Mouse (Mus musculus) heart, postnatal 0 days (tissue): Measurements from ENCODE around the gene Tfcp2l1. TPM values are rescaled to one million over a fixed set of nuclear protein-coding genes. Genes with fewer than 3 reads are reported as not detected.

Experiments
- ATAC-seq: fragments of 200-750 bp; cut with Nextera tagmentation; 2 replicates; pipeline ENCODE4 v1.8.0; 2017; ENCODE audit warnings: low read depth, moderate number of reproducible peaks, moderate library complexity; ENCODE audit not compliant: insufficient read depth
- DNase-seq: peaks from one replicate; pipeline ENCODE4 v3.0.0-alpha.2; 2016; ENCODE audit warnings: low spot score
- H3K27ac ChIP-seq: fragments of 300-500 bp; sonication (generic); 2 replicates; pipeline ENCODE4 v1.5.1; 2014; ENCODE audit warnings: low read depth, mild to moderate bottlenecking
- H3K27me3 ChIP-seq: fragments of 300-500 bp; sonication (generic); 2 replicates; pipeline ENCODE4 v1.6.1; 2014; ENCODE audit warnings: low read length, mixed read lengths; ENCODE audit not compliant: control insufficient read depth, insufficient read depth
- H3K36me3 ChIP-seq: fragments of 300-500 bp; sonication (generic); replicated peaks from 2 replicates; pipeline ENCODE4 v1.6.1; 2014; ENCODE audit warnings: low read length, mixed read lengths; ENCODE audit not compliant: control insufficient read depth, insufficient read depth
- H3K4me1 ChIP-seq: fragments of 300-500 bp; sonication (generic); 2 replicates; pipeline ENCODE4 v1.6.1; 2014; ENCODE audit warnings: antibody characterized with exemption; ENCODE audit not compliant: control insufficient read depth, insufficient read depth
- H3K4me2 ChIP-seq: fragments of 300-500 bp; sonication (generic); 2 replicates; pipeline ENCODE4 v1.6.1; 2014; ENCODE audit warnings: low read depth, mild to moderate bottlenecking, low read length, moderate library complexity
- H3K4me3 ChIP-seq: fragments of 300-500 bp; sonication (generic); 2 replicates; pipeline ENCODE4 v1.5.1; 2014; ENCODE audit warnings: low read depth, low read length
- H3K9ac ChIP-seq: fragments of 300-500 bp; sonication (generic); replicated peaks from 2 replicates; pipeline ENCODE4 v1.6.1; 2014; ENCODE audit warnings: low read depth, low read length, mixed read lengths
- H3K9me3 ChIP-seq: fragments of 300-500 bp; sonication (generic); replicated peaks from 2 replicates; pipeline ENCODE4 v1.6.1; 2016; ENCODE audit warnings: low read length; ENCODE audit not compliant: control insufficient read depth
- CTCF ChIP-seq: IDR thresholded peaks from 2 replicates; pipeline ENCODE4 v1.5.1; 2016; ENCODE audit warnings: antibody characterized with exemption, control low read depth, low read depth
- EP300 ChIP-seq: IDR thresholded peaks from 2 replicates; pipeline ENCODE4 v1.6.1; 2016; ENCODE audit warnings: antibody characterized with exemption, low read depth
- WGBS: fragments of 180-500 bp; shearing (Covaris S2); extraction: QIAGEN DNeasy Blood & Tissue Kit; methylation state at CpG from one replicate; pipeline ENCODE4 v1.1.7; 2014; 5-methylcytosine and 5-hydroxymethylcytosine counted together
- polyA plus RNA-seq: library from polyadenylated mRNA; unstranded; fragments of >200 nt; fragmentation: Nextera tagmentation; extraction: Ambion mirVana; gene quantifications from 2 replicates; pipeline ENCODE4 v1.2.1, GENCODE M21; 2015
- total RNA-seq: library from RNA; depleted of rRNA; stranded (reverse); fragments of >200 nt; gene quantifications from 2 replicates; pipeline ENCODE4 v1.2.3, GENCODE M21; 2014; ENCODE audit warnings: low replicate concordance; rRNA removed

The Tfcp2l1 gene
- total and polyA plus RNA-seq, 2 experiments from 2014 or later: 0.64 to 1.4 TPM

DNA sequence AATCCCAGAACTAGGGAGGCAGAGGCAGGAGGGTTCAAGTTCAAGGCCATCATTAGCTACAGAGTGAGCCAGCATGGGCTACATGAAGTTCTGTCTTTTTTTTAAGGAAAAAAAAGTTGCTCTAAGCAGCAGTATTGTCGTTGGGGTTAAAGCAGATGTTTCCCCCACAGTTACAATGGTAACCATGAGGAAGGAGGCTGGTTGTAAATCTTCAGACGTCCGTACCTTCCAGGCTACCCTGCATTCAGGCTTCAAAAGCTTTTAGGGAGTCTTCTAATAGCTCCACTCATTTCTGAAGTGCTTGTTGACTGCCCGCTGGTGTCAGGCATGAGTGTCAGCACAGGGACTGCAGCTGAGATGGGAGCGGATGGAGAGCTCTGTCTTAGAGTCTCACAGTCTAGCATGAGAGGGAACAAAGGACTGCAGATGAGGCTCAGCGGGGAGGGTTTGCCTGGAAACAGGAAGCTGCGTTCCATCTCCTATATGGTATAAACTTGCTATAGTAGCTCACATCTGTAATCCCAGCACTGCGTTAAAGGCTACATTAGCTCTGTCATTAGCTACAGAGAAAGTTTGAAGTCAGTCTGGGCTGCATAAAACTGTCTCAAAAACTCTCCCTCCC is 92.8 kb downstream of the Tfcp2l1 start:
- no peak overlapping the region for H3K4me2 ChIP-seq
- H3K4me1 ChIP-seq: no peaks in the 10 kb centered on the region
- no peak for TF ChIP-seq CTCF
- TF ChIP-seq EP300: no peak
- no peak overlapping the region for H3K9ac ChIP-seq
- H3K36me3 ChIP-seq: no peaks in the 10 kb centered on the region
- 31% methylated on average over 8 of the region's 8 CpGs for WGBS
- DNase-seq: no peak
- H3K27me3 ChIP-seq: 0 out of 2 replicates have a peak, but pooled peaks cover 2% of the 10 kb centered on the region
- no peaks in the 10 kb centered on the region for H3K9me3 ChIP-seq
- no peak for ATAC-seq
- no peak overlapping the region for H3K4me3 ChIP-seq
- no peak overlapping the region for H3K27ac ChIP-seq

DNA sequence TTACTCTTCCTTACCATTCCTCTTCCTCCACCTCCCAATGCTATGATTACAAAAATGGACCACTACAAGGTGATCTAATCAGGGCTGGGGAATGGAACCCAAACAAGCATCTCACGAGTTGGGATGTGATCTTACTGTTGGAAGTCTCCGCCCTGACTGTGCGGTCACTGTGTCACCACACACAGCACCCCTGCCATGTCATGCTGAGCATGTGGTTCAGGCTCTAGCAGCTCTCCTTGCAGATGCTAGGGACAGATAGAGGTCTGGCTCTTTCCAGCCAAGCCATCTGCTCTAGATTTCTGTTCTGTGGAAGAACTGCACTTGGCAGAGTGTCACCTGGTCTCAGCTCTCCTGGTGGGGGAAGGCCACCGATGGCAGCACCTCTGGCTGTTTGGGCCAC is 99.3 kb downstream of the Tfcp2l1 start:
- 74% methylated on average over 4 of the region's 4 CpGs for WGBS
- Histone ChIP-seq H3K4me2 (no peak overlapping the region), H3K4me3 (no peak overlapping the region), H3K27me3 (no peaks in the 10 kb centered on the region), H3K9me3 (no peaks in the 10 kb centered on the region), H3K27ac (no peak overlapping the region), H3K36me3 (no peaks in the 10 kb centered on the region), H3K4me1 (no peaks in the 10 kb centered on the region), H3K9ac (no peak overlapping the region)
- DNase-seq (no peak), ATAC-seq (no peak)
- TF ChIP-seq EP300 (no peak), CTCF (no peak)

DNA sequence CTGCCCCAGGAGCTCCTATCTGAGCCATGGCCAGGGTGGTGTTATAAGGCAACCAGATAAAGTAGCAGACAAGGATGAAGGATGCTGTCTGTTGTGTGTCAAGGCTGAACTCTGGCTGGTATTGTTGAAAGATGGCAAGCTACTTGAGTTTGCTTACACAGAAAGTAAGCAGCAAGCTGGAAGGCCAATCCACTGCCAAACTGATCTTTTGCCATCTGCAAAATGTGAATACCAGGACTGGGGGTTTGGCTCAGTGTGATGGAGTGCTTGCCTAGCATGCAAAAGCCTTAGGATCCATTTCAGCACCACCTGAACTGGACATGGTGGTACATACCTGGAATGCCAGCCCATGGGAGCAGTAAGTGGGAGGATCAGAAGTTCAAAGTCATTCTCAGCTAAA is 101.1 kb downstream of the Tfcp2l1 start:
- H3K4me1 ChIP-seq: no peaks in the 10 kb centered on the region
- no peak overlapping the region for H3K4me2 ChIP-seq
- no peaks in the 10 kb centered on the region for H3K36me3 ChIP-seq
- H3K9me3 ChIP-seq: no peaks in the 10 kb centered on the region
- H3K9ac ChIP-seq: no peak overlapping the region
- no peak overlapping the region for H3K27ac ChIP-seq
- no peak for DNase-seq
- no peak for ATAC-seq
- H3K4me3 ChIP-seq: no peak overlapping the region
- no peaks in the 10 kb centered on the region for H3K27me3 ChIP-seq
- TF ChIP-seq CTCF (no peak), EP300 (no peak)

Other genes starting within 250 kb of the Tfcp2l1 start
- 297 and 366 TPM in 2 replicates for gene Clasp1, start 238.9 kb upstream of the Tfcp2l1 start, total RNA-seq
- 75.8 and 106 TPM in 2 replicates for gene Clasp1, start 238.9 kb upstream of the Tfcp2l1 start, polyA plus RNA-seq